Mouse (Mus musculus): ENCODE data around the gene Rtraf. TPM values are rescaled to one million over a fixed set of nuclear protein-coding genes. Genes with fewer than 3 reads are reported as not detected.

The Rtraf gene
- 36.2 and 51.4 TPM in 2 replicates for polyA plus RNA-seq (2012; rRNA removed; ENCODE audit: low replicate concordance)

DNA sequence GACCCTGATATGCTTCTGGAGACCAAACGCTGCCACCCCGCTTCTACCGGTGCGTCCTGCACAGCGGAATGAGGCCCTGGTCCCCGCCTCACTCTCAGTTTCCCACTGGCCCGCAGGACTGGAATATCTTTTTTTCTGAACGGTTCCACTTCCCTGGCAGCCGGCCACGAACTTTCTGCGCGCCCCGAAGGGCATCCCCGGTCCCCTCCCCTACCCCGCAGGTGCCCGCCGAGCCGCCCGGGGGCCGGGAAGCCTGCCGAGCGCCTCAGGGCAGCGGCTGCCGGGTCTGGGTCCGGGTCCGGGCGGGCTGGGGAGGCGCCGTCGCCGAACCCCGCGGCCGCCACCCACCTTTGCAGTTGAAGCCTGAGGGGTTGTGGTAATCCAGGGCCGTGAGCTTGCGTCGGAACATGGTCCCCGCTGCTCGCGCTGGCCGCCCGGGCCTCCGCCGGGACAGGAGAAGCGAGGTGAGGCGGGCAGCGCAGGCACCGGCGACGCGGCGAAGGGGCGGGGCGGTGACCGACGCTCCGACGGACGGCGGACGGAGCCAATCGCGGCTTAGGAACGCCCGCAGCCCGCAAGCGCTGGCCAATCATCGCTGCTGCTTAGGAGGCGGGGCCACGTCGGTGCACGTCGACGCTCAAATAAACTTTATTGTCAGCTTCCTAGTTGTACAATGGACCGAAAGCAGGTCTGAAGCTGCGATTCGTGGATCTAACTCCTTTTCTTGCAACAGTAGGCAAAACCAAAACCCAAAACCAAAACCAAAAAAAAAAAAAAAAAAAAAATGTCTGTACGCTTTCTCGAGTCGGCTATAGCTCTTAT lies at the start of gene Rtraf:
Gene Rtraf (minus strand): TSS at position 504 of the 822 bp plus-strand sequence.

Other genes with a start within 250 kb of the Rtraf start
- gene Gm2237, start 238.7 kb downstream of the Rtraf start, polyA plus RNA-seq (2012; rRNA removed; ENCODE audit: low replicate concordance) = 1.6 and 2.0 TPM in 2 replicates
- not detected in 2 replicates for gene Gm5458, start 221.2 kb downstream of the Rtraf start, polyA plus RNA-seq (2012; rRNA removed; ENCODE audit: low replicate concordance)
- gene Nid2, start 72.6 kb downstream of the Rtraf start, polyA plus RNA-seq (2012; rRNA removed; ENCODE audit: low replicate concordance) = 52.4 and 90.1 TPM in 2 replicates
- gene Gng2, start 153.8 kb upstream of the Rtraf start, polyA plus RNA-seq (2012; rRNA removed; ENCODE audit: low replicate concordance) = 30.9 and 33.8 TPM in 2 replicates